Comparison of ENCODE assay signal across 19 mouse cellular contexts in the genomic region with DNA sequence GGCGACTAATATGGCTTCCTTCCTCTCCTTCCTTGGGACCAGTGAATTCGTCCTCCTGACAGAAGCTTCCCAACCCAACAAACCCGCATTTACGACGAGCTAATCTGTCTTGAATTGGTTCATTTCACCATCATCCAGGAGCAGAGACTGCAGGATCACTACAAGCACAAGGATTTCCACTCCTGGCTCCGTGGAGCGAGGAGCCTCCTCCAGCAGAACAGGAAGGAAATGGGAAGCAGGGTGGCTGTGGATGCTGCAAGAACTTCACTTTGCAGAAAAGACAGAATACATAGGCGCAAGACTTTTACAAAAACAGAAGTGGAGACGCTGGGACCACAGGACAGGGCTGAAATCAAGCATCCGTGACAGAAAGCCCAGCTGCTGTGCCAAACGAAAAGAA. TPM values are rescaled to one million over a fixed set of nuclear protein-coding genes. Genes with fewer than 3 reads are reported as not detected.
DNase-seq lines count a peak whose midpoint lies in the region; ATAC-seq and TF ChIP-seq lines count a peak whose summit lies in the region.
"Had no signal": no experiment of that assay in that cellular context is flagged by ENCODE, and none has a peak within 500 bp of the region (broad histone marks: within the 10 kb centered on the region; RNA-seq: fewer than 3 reads in every experiment).

No protein-coding gene starts in this region.

- no peaks in the 10 kb centered on the region for H3K27me3 ChIP-seq in kidney, adult 2 months (replicated peaks; ENCODE audit: control insufficient read depth, insufficient read depth, low read length)
- H3K27me3 ChIP-seq in liver, embryonic 14.5 days (ENCODE audit: control insufficient read depth, insufficient read depth, low read length): no peaks in the 10 kb centered on the region
- H3K27me3 ChIP-seq: embryonic facial prominence, embryonic 13.5 days; midbrain, embryonic 13.5 days; neural tube, embryonic 15.5 days had no signal

- H3K27ac ChIP-seq in kidney, adult 2 months (ENCODE audit: insufficient read depth, low read depth, low read length): peak overlapping the region; percentile 56
- H3K27ac ChIP-seq in liver, embryonic 14.5 days: no peak overlapping the region
- H3K27ac ChIP-seq: forebrain, embryonic 12.5 days; hindbrain, embryonic 13.5 days; midbrain, embryonic 13.5 days had no signal

- H3K9ac ChIP-seq in liver, embryonic 14.5 days (replicated peaks): no peak overlapping the region

- TF ChIP-seq CTCF in kidney, adult 2 months (conservative IDR thresholded peaks at IDR 0.05; ENCODE audit: insufficient read depth, insufficient read length, low read depth, low read length): no peak
- no peak for TF ChIP-seq CTCF in liver, embryonic 14.5 days (IDR thresholded peaks at IDR 0.05; ENCODE audit: low read depth)

- H3K4me2 ChIP-seq in liver, embryonic 14.5 days (ENCODE audit: low read depth): peak overlapping the region; percentile 27

- 30% methylated on average over 11 of the region's 11 CpGs for WGBS in kidney, adult 2 months
- WGBS in liver, embryonic 14.5 days (ENCODE audit: insufficient replicate concordance): 35% methylated on average over 11 of the region's 11 CpGs

- DNase-seq in cerebellum, adult 11-12 months: peak; percentile 22
- no peak for DNase-seq in cerebellum, adult 9-10 months
- peak; percentile 44 for DNase-seq in kidney, adult 2 months
- DNase-seq in kidney, postnatal 25 days: no peak
- DNase-seq in A20 (ENCODE audit: low read depth, low spot score): peak; percentile 40
- no peak for DNase-seq in liver, embryonic 14.5 days (ENCODE audit: low read depth in 3 of 3, low spot score in 3 of 3)
- no peak for DNase-seq in c-Kit-positive CD71-positive TER-119-positive erythroid progenitor cells, embryonic 14.5 days (ENCODE audit: low spot score)
- DNase-seq in retina, embryonic 14.5 days (ENCODE audit: low spot score): no peak
- DNase-seq: cerebellum, adult 18-20 months; heart, postnatal 10 days; lung, adult 18-20 months; retina, postnatal 1 day; thymus, adult 18-20 months had no signal

- H3K9me3 ChIP-seq in liver, embryonic 14.5 days (ENCODE audit: control insufficient read depth, low read length): no peaks in the 10 kb centered on the region
- H3K9me3 ChIP-seq: embryonic facial prominence, embryonic 13.5 days; forebrain, embryonic 12.5 days; hindbrain, embryonic 13.5 days; midbrain, embryonic 13.5 days; neural tube, embryonic 15.5 days had no signal

- TF ChIP-seq POLR2A in kidney, adult 2 months (IDR thresholded peaks at IDR 0.05; ENCODE audit: low read depth, low read length): no peak

- TF ChIP-seq EP300 in liver, embryonic 14.5 days (IDR thresholded peaks at IDR 0.05; ENCODE audit: low read depth): no peak

- peaks cover 48% of the 10 kb centered on the region for H3K4me1 ChIP-seq in kidney, adult 2 months (ENCODE audit: control insufficient read depth, insufficient read depth, low read length)
- peaks cover 33 to 40% of the 10 kb centered on the region in 2 experiments for H3K4me1 ChIP-seq in liver, embryonic 14.5 days (replicated peaks; ENCODE audit: control insufficient read depth in 2 of 2, insufficient read depth in 2 of 2, low read length in 1 of 2)

- ATAC-seq in liver, embryonic 14.5 days (ENCODE audit: insufficient read depth): no peak
- ATAC-seq: midbrain, embryonic 13.5 days had no signal

- no peak overlapping the region for H3K4me3 ChIP-seq in kidney, adult 2 months (ENCODE audit: insufficient read depth, low read depth, low read length)
- no peak overlapping the region for H3K4me3 ChIP-seq in liver, embryonic 14.5 days (ENCODE audit: insufficient read depth in 1 of 2, low read depth in 2 of 2, low read length in 2 of 2)

- no peaks in the 10 kb centered on the region; the same call in 1 of the 2 replicates for H3K36me3 ChIP-seq in kidney, adult 2 months (ENCODE audit: control insufficient read depth, insufficient read depth, low read length)
- H3K36me3 ChIP-seq in liver, embryonic 14.5 days (replicated peaks; ENCODE audit: control insufficient read depth, insufficient read depth, low read depth): peaks cover 13% of the 10 kb centered on the region

RNA-seq across cellular contexts. Expression of a gene that starts 1.4 kb away (rescaled TPM):
- polyA plus RNA-seq in kidney, adult 2 months (2012; rRNA removed): 21.9 and 23.4 TPM in 2 replicates
- polyA plus RNA-seq in liver, embryonic 14.5 days (2012; rRNA removed): 6.7 and 9.5 TPM in 2 replicates
- 9.2 and 11.4 TPM in 2 replicates for polyA plus RNA-seq in liver, embryonic 14.5 days (2014; fragmentation: Nextera tagmentation; extraction: Ambion mirVana)

RNA-seq across cellular contexts. Expression of a gene that starts 21.9 kb away (rescaled TPM):
- 9.4 and 10.8 TPM in 2 replicates for polyA plus RNA-seq in kidney, adult 2 months (2012; rRNA removed)
- 11.2 and 14.4 TPM in 2 replicates for polyA plus RNA-seq in liver, embryonic 14.5 days (2012; rRNA removed)
- polyA plus RNA-seq in liver, embryonic 14.5 days (2014; fragmentation: Nextera tagmentation; extraction: Ambion mirVana): 18.1 and 18.7 TPM in 2 replicates
- polyA plus RNA-seq: embryonic facial prominence, embryonic 13.5 days; forebrain, embryonic 12.5 days; hindbrain, embryonic 13.5 days; midbrain, embryonic 13.5 days; neural tube, embryonic 15.5 days; urinary bladder, adult 2 months had no signal

RNA-seq across cellular contexts. Expression of a gene that starts 39.2 kb away (rescaled TPM):
- 18.2 and 25.8 TPM in 2 replicates for polyA plus RNA-seq in kidney, adult 2 months (2012; rRNA removed)
- polyA plus RNA-seq in liver, embryonic 14.5 days (2012; rRNA removed): 3.9 and 5.7 TPM in 2 replicates
- 0.97 and 2.1 TPM in 2 replicates for polyA plus RNA-seq in liver, embryonic 14.5 days (2014; fragmentation: Nextera tagmentation; extraction: Ambion mirVana)
- polyA plus RNA-seq: embryonic facial prominence, embryonic 13.5 days; midbrain, embryonic 13.5 days; neural tube, embryonic 15.5 days had no signal

RNA-seq across cellular contexts. Expression of a gene that starts 59.9 kb away (rescaled TPM):
- polyA plus RNA-seq in kidney, adult 2 months (2012; rRNA removed): 79.7 and 85.4 TPM in 2 replicates
- 4.2 and 4.5 TPM in 2 replicates for polyA plus RNA-seq in liver, embryonic 14.5 days (2012; rRNA removed)
- polyA plus RNA-seq in liver, embryonic 14.5 days (2014; fragmentation: Nextera tagmentation; extraction: Ambion mirVana): 0.33 and 0.49 TPM in 2 replicates

Comparison
In these comparisons a context has a peak if more than half of its experiments do, and no peak if none do; other contexts are left out.
1. DNase-seq: peak in cerebellum, adult 11-12 months (single experiment), kidney, adult 2 months (single experiment) and A20 (single experiment); none in cerebellum, adult 9-10 months (single experiment), kidney, postnatal 25 days (0 of 2), liver, embryonic 14.5 days (0 of 3), c-Kit-positive CD71-positive TER-119-positive erythroid progenitor cells, embryonic 14.5 days (single experiment) and retina, embryonic 14.5 days (single experiment).